20 mouse cellular contexts compared by ENCODE assay signal in the genomic region with DNA sequence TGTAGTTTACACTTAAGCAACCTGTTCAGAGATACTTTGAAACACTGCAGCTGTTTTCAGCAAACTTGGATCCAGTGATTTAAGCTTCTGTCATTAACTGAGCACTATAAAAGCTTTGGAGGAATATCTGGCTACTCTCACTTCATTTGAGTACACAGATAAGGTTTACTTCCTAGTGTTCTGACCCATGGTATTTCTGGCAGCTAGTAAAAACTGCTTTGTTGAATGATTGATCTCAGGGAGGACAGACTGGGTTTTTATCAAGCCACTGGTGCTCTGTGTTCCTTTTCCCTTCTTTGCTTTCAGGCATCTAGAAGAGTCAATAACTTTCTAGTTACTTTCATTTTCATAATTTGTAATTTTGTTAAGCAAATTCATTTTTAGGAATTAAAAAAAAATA.
DNase-seq lines count a peak whose midpoint lies in the region; ATAC-seq and TF ChIP-seq lines count a peak whose summit lies in the region.
"Had no signal": no experiment of that assay in that cellular context is flagged by ENCODE, and none has a peak within 500 bp of the region (broad histone marks: within the 10 kb centered on the region; RNA-seq: fewer than 3 reads in every experiment).

No protein-coding gene starts in this region.

- H3K4me2 ChIP-seq in heart, embryonic 15.5 days: peak overlapping the region; percentile 6; the same call in 1 of the 2 replicates
- H3K4me2 ChIP-seq in kidney, postnatal 0 days (ENCODE audit: low read length): no peak overlapping the region
- H3K4me2 ChIP-seq in kidney, embryonic 16.5 days (replicated peaks; ENCODE audit: low read depth, low read length): no peak overlapping the region
- H3K4me2 ChIP-seq: embryonic facial prominence, embryonic 12.5 days; forebrain, embryonic 12.5 days; hindbrain, embryonic 14.5 days had no signal

- H3K4me3 ChIP-seq in gastrocnemius, adult 2 months: no peak overlapping the region
- no peak overlapping the region for H3K4me3 ChIP-seq in heart, embryonic 15.5 days
- no peak overlapping the region for H3K4me3 ChIP-seq in kidney, postnatal 0 days (replicated peaks; ENCODE audit: low read depth, low read length)
- no peak overlapping the region for H3K4me3 ChIP-seq in kidney, embryonic 16.5 days (ENCODE audit: low read length)
- H3K4me3 ChIP-seq: embryonic facial prominence, embryonic 12.5 days; forebrain, embryonic 12.5 days; hindbrain, embryonic 10.5 days had no signal

- H3K4me1 ChIP-seq in heart, embryonic 15.5 days (replicated peaks): peaks cover 29% of the 10 kb centered on the region
- no peaks in the 10 kb centered on the region for H3K4me1 ChIP-seq in kidney, postnatal 0 days (replicated peaks; ENCODE audit: insufficient read depth, low read length)
- peaks cover 10% of the 10 kb centered on the region; the same call in 1 of the 2 replicates for H3K4me1 ChIP-seq in kidney, embryonic 16.5 days (ENCODE audit: insufficient read depth, low read length)
- H3K4me1 ChIP-seq: embryonic facial prominence, embryonic 12.5 days; forebrain, embryonic 12.5 days; hindbrain, embryonic 10.5 days had no signal

- H3K36me3 ChIP-seq in heart, embryonic 15.5 days: peaks cover 12% of the 10 kb centered on the region; the same call in 1 of the 2 replicates
- H3K36me3 ChIP-seq in kidney, postnatal 0 days (ENCODE audit: insufficient read depth, low read length): peaks cover 14% of the 10 kb centered on the region; the same call in 1 of the 2 replicates
- peaks cover 13% of the 10 kb centered on the region for H3K36me3 ChIP-seq in kidney, embryonic 16.5 days (ENCODE audit: insufficient read depth, low read length)

- no peak for DNase-seq in gastrocnemius, adult 2 months
- no peak for DNase-seq in gastrocnemius, postnatal 14 days
- no peak for DNase-seq in heart, postnatal 25 days (ENCODE audit: low spot score)
- peak; percentile 51 for DNase-seq in kidney, postnatal 0 days (ENCODE audit: low spot score)
- DNase-seq in induced T-regulatory cell, adult 2 months (ENCODE audit: low read depth): peak; percentile 20
- DNase-seq: adrenal gland, postnatal 14 days; cerebellum, adult 11-12 months; cerebellum, adult 9-10 months; cerebellum, postnatal 25 days; gastrocnemius, postnatal 25 days had no signal

- peak overlapping the region; percentile 90 for H3K27ac ChIP-seq in gastrocnemius, adult 2 months
- H3K27ac ChIP-seq in heart, embryonic 15.5 days: peak overlapping the region; percentile 76
- H3K27ac ChIP-seq in kidney, postnatal 0 days: no peak overlapping the region
- H3K27ac ChIP-seq in kidney, embryonic 16.5 days (ENCODE audit: low read length): no peak overlapping the region
- H3K27ac ChIP-seq: embryonic facial prominence, embryonic 12.5 days; forebrain, embryonic 12.5 days; hindbrain, embryonic 10.5 days; hindbrain, embryonic 14.5 days had no signal

- no peak for ATAC-seq in heart, embryonic 15.5 days (replicated peaks; ENCODE audit: insufficient number of reproducible peaks, insufficient read depth, low FRiP score, low read depth)
- no peak for ATAC-seq in kidney, postnatal 0 days (replicated peaks; ENCODE audit: low FRiP score, low read depth)
- no peak for ATAC-seq in kidney, embryonic 16.5 days (ENCODE audit: low FRiP score, low TSS enrichment)
- ATAC-seq: activated CD4-positive, CD25-positive, alpha-beta regulatory T cell, adult 4 months; forebrain, embryonic 16.5 days; intestine, embryonic 16.5 days; Patski had no signal

- intact Hi-C loops in gastrocnemius, adult 2 months (cut with DNase I): loop anchor here (2.0 to 10.0 kb wide), 2 partner anchors 79 to 265 kb away; a partner anchor contains a TSS
- intact Hi-C loops in gastrocnemius, postnatal 14 days (cut with DNase I; ENCODE audit: low total_unique reads): loop anchor here (5.0 kb wide), 1 partner anchor 77 kb away; a partner anchor contains a TSS
- intact Hi-C loops in heart, postnatal 25 days (cut with DNase I): loop anchor here (10.0 kb wide), 1 partner anchor 345 kb away; no protein-coding TSS in a partner anchor

- H3K9ac ChIP-seq in heart, embryonic 15.5 days: no peak overlapping the region
- no peak overlapping the region for H3K9ac ChIP-seq in kidney, postnatal 0 days (ENCODE audit: low read depth, low read length)
- no peak overlapping the region for H3K9ac ChIP-seq in kidney, embryonic 16.5 days (replicated peaks; ENCODE audit: low read length)
- H3K9ac ChIP-seq: embryonic facial prominence, embryonic 12.5 days; forebrain, embryonic 12.5 days; hindbrain, embryonic 14.5 days had no signal

- H3K27me3 ChIP-seq in heart, embryonic 15.5 days: no peaks in the 10 kb centered on the region
- no peaks in the 10 kb centered on the region for H3K27me3 ChIP-seq in kidney, postnatal 0 days (ENCODE audit: insufficient read depth, low read length)
- no peaks in the 10 kb centered on the region for H3K27me3 ChIP-seq in kidney, embryonic 16.5 days (ENCODE audit: insufficient read depth, low read length)
- H3K27me3 ChIP-seq: embryonic facial prominence, embryonic 12.5 days; forebrain, embryonic 12.5 days; Patski had no signal

- no peak for TF ChIP-seq CTCF in gastrocnemius, adult 2 months (IDR thresholded peaks at IDR 0.05)
- TF ChIP-seq CTCF in kidney, postnatal 0 days (IDR thresholded peaks at IDR 0.05; ENCODE audit: low read depth): no peak

- no peaks in the 10 kb centered on the region for H3K9me3 ChIP-seq in heart, embryonic 15.5 days (replicated peaks)
- H3K9me3 ChIP-seq in kidney, postnatal 0 days (replicated peaks; ENCODE audit: low read length): no peaks in the 10 kb centered on the region
- no peaks in the 10 kb centered on the region for H3K9me3 ChIP-seq in kidney, embryonic 16.5 days (ENCODE audit: low read length)
- H3K9me3 ChIP-seq: embryonic facial prominence, embryonic 12.5 days; forebrain, embryonic 12.5 days; hindbrain, embryonic 10.5 days had no signal

Comparison
In these comparisons a context has a peak if more than half of its experiments do, and no peak if none do; other contexts are left out.
1. DNase-seq: peak in kidney, postnatal 0 days (single experiment) and induced T-regulatory cell, adult 2 months (single experiment); none in gastrocnemius, adult 2 months (single experiment), gastrocnemius, postnatal 14 days (single experiment) and heart, postnatal 25 days (single experiment).
2. H3K27ac ChIP-seq: peak in gastrocnemius, adult 2 months (single experiment) and heart, embryonic 15.5 days (single experiment); none in kidney, postnatal 0 days (single experiment) and kidney, embryonic 16.5 days (single experiment).